Mouse (Mus musculus) liver, adult 2 months (tissue): Measurements from ENCODE around the gene Ehhadh.

Source experiments
- CTCF ChIP-seq: fragments of 200-500 bp; IDR thresholded peaks from 2 replicates; pipeline ENCODE4 v1.5.1; 2011; ENCODE audit warnings: low read depth, low read length, control low read depth
- POLR2A ChIP-seq: fragments of 200-500 bp; IDR thresholded peaks from 2 replicates; pipeline ENCODE4 v1.6.1; 2011; ENCODE audit warnings: low read length, control low read depth; ENCODE audit not compliant: insufficient read depth; ENCODE audit errors: extremely low read depth

DNA sequence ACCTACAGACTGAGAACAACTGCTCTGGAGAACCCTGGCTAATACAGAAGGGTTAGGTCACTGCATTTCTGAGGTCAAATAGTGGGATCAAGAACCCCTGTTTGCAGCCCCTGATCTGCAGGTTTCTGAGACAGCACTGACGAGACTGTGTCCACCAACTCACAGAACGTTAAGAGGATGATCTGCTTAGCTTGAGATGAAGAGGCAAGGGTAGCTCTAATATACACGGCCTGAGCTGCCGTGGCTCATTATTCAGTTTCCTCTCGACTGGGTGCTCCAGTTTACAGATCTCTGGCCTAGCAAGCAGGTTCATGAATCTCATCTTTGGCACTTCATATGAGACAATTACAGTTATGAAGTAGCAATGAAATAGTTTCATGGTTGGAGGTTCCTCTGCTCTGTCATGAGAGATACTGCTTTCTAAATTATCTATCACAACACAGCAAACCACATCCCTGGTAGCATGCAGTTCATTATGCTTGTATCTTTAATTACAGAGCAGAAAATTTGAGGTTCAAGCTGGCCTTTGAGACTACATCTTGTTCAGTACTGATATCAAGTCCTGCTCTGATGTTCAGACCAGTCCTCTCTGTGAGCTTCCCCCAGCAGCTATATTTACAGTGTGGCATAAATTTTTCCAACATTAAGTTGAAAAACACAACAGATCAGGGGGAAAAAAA lies 45.3 kb downstream of the Ehhadh start:
- no peak for TF ChIP-seq CTCF
- no peak for TF ChIP-seq POLR2A
